Mouse (Mus musculus): ENCODE measurements around the gene Shc1. TPM values are rescaled to one million over a fixed set of nuclear protein-coding genes. Genes with fewer than 3 reads are reported as not detected.
A peak's percentile ranks its signal among the peaks of the same experiment; 100 is the strongest.

The Shc1 gene
- polyA plus RNA-seq (2014; fragmentation: Nextera tagmentation; extraction: Ambion mirVana) = 12.1 and 13.9 TPM in 2 replicates

DNA sequence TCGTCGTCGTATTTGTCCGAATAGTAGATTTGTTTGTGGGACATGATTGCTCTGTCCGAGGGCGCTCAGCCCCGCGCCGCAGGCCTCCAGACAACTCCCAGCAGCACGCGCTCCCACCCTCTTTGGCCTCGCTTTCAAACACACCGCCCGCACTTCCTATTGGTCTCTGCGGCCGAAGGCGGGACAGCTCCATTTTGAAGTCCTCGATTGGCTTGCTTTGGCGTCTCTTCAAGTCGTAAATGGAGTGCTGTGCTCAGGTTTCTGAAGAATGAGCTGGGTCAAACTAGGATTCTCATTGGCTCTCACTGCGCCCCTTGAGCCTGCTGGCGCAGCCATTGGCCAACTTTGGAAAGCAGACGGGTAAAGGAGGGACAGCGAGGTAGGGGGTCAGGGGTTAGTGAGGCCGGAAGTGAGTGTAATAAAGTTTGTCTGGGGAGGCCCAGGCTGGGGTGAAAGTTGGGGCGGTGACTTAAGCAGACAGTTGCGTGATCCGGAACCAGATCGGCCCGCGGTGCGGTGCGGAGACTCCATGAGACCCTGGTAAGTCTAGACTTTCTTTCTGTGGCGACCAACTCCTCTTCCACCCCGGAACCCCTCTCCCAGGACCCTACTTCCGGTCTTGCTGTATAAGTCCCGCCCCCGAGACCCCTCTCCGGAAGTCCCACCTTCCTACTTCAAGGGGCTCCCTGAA is at the start of gene Shc1, which contains the start of gene Cks1b:
Gene Shc1 (plus strand): TSS at position 274 of the 691 bp plus-strand sequence.
Gene Cks1b (minus strand): TSS at position 214 of the 691 bp plus-strand sequence.
- WGBS = under 1% methylated on average over 39 of the region's 39 CpGs

DNA sequence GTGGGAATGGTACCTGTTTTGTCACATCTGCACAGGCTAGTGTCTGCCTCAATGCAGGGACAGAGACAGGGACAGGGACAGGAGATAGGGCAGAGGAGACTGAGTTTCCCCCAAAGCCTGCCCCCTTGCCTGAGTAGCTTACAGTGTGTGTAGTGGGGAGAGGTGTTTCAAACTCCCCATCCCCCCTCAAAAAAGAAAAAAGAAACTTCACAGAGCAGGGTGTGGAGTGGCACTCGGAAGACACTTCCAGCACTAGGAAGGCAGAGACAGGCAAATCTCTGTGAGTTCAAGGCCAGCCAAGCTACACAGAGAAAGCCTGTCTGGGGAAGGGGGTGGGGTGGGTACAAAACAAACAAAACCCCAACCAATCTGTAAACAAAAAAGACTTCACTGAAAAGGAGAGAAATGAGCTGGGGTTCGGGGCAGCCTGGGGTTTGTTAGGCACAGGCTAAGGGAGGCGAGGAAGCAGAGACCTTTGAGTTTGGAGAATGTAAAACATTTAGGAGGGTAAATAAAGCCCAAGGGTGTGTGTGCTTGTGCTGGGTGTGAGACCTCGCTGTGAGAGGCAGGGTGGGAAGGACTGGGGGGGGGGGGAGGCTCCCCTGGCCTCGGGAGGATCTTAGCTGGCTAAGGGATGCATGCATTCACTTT is 44.5 kb upstream of the Shc1 start:
- DNase-seq (ENCODE audit: low spot score) (no peak), ATAC-seq (ENCODE audit: low FRiP score) (no peak)
- Histone ChIP-seq H3K27ac (no peak overlapping the region), H3K4me3 (replicated peaks; ENCODE audit: low read length) (no peak overlapping the region), H3K4me2 (replicated peaks) (no peak overlapping the region), H3K9me3 (ENCODE audit: control insufficient read depth, low read length) (no peaks in the 10 kb centered on the region), H3K4me1 (replicated peaks; ENCODE audit: control insufficient read depth, insufficient read depth, low read length) (peaks cover 8% of the 10 kb centered on the region), H3K9ac (no peak overlapping the region), H3K36me3 (replicated peaks; ENCODE audit: control insufficient read depth, insufficient read depth) (no peaks in the 10 kb centered on the region), H3K27me3 (ENCODE audit: control insufficient read depth, insufficient read depth, low read length) (no peaks in the 10 kb centered on the region)
- WGBS = 43% methylated on average over 5 of the region's 5 CpGs

More for the DNA sequence above, at the start of gene Shc1, which contains the start of gene Cks1b:
- no peaks in the 10 kb centered on the region for H3K9me3 ChIP-seq (ENCODE audit: control insufficient read depth, low read length)
- H3K36me3 ChIP-seq (replicated peaks; ENCODE audit: control insufficient read depth, insufficient read depth) = peaks cover 18% of the 10 kb centered on the region
- peak; percentile 96 for DNase-seq (ENCODE audit: low spot score)
- peak; percentile 96 for ATAC-seq (ENCODE audit: low FRiP score)
- no peaks in the 10 kb centered on the region for H3K27me3 ChIP-seq (ENCODE audit: control insufficient read depth, insufficient read depth, low read length)
- peak within 1 kb of the TSS; percentile 55 for H3K4me3 ChIP-seq (replicated peaks; ENCODE audit: low read length)
- H3K9ac ChIP-seq = peak within 1 kb of the TSS; percentile 59
- peaks cover 29% of the 10 kb centered on the region for H3K4me1 ChIP-seq (replicated peaks; ENCODE audit: control insufficient read depth, insufficient read depth, low read length)
- H3K27ac ChIP-seq = peak within 1 kb of the TSS; percentile 90
- H3K4me2 ChIP-seq (replicated peaks) = peak within 1 kb of the TSS; percentile 88

DNA sequence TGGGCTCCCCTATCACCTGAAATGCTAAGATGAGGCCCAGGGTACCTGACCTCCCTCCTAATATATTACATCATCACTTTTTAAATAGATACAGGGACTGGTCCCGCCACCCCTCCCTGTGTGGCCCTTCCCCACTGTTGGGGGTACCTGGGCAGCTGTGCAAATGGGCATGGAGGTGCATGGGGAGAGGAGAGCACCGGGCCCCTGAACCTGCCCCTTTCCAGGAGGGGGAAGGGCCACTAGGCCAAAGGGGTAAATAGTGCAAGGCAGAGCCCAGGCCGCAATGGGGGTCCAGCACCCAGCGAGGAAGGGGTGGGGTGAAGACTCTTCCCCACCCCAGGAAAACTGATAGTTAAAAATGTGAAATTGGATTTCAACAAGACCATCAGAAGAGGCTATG is 40.4 kb upstream of the Shc1 start:
- Histone ChIP-seq H3K9ac (peak overlapping the region; percentile 78), H3K4me2 (replicated peaks) (peak overlapping the region; percentile 85), H3K9me3 (ENCODE audit: control insufficient read depth, low read length) (no peaks in the 10 kb centered on the region), H3K36me3 (replicated peaks; ENCODE audit: control insufficient read depth, insufficient read depth) (no peaks in the 10 kb centered on the region), H3K4me1 (replicated peaks; ENCODE audit: control insufficient read depth, insufficient read depth, low read length) (peaks cover 14% of the 10 kb centered on the region), H3K4me3 (replicated peaks; ENCODE audit: low read length) (peak overlapping the region; percentile 51; the same call in 1 of the 2 replicates), H3K27ac (no peak overlapping the region), H3K27me3 (ENCODE audit: control insufficient read depth, insufficient read depth, low read length) (no peaks in the 10 kb centered on the region)
- WGBS = 76% methylated on average over 4 of the region's 4 CpGs
- DNase-seq (ENCODE audit: low spot score) = no peak
- no peak; the same call in 1 of the 2 replicates for ATAC-seq (ENCODE audit: low FRiP score)

DNA sequence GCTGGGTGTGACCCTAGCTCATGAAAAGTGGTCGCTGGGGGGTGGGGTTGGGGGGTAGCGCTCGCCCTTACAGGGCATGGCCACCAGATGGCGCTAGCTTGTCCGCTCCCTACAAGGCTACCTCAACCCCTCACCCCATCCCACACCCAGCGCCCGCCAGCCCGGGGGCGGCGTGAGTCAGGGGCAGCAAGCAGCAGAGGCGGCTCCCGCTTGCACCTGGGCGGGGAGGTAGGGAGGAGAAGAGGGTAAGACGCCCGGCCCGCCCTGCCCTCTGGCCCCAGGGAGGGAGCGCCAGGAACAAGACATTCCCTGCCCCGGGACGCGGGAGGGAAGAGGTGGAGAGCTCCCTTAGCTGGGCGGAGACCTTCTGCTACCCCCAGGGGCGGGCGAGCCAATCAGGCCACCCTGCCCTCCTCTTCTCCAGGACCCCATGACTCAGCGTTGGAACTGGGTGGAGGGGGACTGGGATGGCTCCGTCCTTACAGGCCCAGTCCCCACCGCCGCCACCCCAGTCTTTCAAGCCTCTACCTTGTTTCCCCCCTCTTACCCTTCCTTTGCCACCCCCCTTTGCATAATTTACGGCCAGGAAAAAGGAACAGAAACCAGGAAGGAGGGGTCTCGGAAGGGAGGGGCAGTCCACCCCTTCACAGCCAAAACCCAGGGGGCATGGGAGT is 39.7 kb upstream of the Shc1 start:
- 0 out of 2 replicates have a peak overlapping the region, but pooled peaks have one; percentile 14 for H3K27ac ChIP-seq
- peak; percentile 90 for ATAC-seq (ENCODE audit: low FRiP score)
- peak; percentile 79 for DNase-seq (ENCODE audit: low spot score)

DNA sequence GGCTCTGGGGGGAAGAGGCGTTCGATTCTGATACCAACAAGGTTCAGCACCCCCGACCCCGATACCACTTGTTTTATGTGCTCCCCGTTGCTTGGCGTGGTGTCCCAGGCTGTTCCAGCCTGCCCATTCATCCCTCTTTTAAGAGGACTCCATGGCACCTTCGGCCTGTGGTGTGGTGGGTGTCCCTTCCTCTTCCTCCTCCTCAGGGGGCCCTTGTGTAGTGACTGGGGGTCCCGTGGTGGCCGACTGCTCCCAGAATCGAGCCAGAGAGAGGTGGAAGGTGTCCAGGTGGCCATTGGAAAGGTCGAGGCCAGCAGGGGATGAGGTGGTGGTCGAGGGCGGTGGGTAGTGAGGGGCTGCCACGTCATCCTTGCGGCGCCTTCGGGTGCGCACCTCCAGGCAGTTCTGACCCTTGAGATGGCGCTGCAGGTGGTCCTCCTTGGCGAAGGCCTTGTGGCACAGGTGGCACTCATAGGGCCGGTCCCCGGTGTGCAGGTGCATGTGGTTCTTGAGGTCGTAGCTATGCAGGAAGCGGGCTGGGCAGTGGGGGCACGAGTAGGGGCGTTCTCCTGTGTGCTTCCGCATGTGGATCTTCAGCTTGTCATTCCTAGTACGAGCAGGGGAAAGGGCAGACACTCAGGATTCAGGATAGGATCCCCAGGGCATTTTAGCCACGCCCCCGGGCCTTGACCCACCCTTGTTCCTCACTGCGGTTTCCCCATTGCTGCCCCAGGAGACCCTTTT is 38.7 kb upstream of the Shc1 start:
- no peak overlapping the region for H3K4me3 ChIP-seq (replicated peaks; ENCODE audit: low read length)
- H3K9ac ChIP-seq = peak overlapping the region; percentile 78; the same call in 1 of the 2 replicates
- no peaks in the 10 kb centered on the region for H3K36me3 ChIP-seq (replicated peaks; ENCODE audit: control insufficient read depth, insufficient read depth)
- peaks cover 14% of the 10 kb centered on the region for H3K4me1 ChIP-seq (replicated peaks; ENCODE audit: control insufficient read depth, insufficient read depth, low read length)
- no peak for ATAC-seq (ENCODE audit: low FRiP score)
- no peaks in the 10 kb centered on the region for H3K9me3 ChIP-seq (ENCODE audit: control insufficient read depth, low read length)
- no peaks in the 10 kb centered on the region for H3K27me3 ChIP-seq (ENCODE audit: control insufficient read depth, insufficient read depth, low read length)
- WGBS = 85% methylated on average over 31 of the region's 31 CpGs
- no peak for DNase-seq (ENCODE audit: low spot score)
- H3K4me2 ChIP-seq (replicated peaks) = peak overlapping the region; percentile 85
- no peak overlapping the region for H3K27ac ChIP-seq

More for the DNA sequence above, 39.7 kb upstream of the Shc1 start:
- peak overlapping the region; percentile 51 for H3K4me3 ChIP-seq (replicated peaks; ENCODE audit: low read length)
- H3K4me2 ChIP-seq (replicated peaks) = peak overlapping the region; percentile 85
- H3K36me3 ChIP-seq (replicated peaks; ENCODE audit: control insufficient read depth, insufficient read depth) = no peaks in the 10 kb centered on the region
- H3K9me3 ChIP-seq (ENCODE audit: control insufficient read depth, low read length) = no peaks in the 10 kb centered on the region
- peak overlapping the region; percentile 78 for H3K9ac ChIP-seq
- H3K4me1 ChIP-seq (replicated peaks; ENCODE audit: control insufficient read depth, insufficient read depth, low read length) = peaks cover 14% of the 10 kb centered on the region
- WGBS = 1% methylated on average over 26 of the region's 29 CpGs
- no peaks in the 10 kb centered on the region for H3K27me3 ChIP-seq (ENCODE audit: control insufficient read depth, insufficient read depth, low read length)

DNA sequence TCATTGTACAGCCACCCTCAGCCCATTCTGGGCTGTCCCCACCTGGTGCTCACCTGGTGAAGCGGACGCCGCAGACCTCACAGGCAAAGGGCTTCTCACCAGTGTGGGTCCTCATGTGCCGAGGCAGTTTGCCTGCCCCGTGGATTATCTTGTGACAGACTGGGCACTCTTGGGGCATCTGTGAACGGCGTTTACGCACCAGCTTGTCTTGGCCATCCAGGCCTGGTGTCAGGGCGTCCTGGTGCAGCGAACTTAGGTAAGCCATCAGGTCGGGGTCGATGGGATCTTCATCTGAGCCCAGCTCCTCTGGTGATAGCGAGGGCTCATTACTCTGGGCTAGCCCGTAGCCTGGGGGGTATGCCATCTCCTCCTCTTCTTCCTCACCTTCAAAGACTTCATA is 38.0 kb upstream of the Shc1 start:
- 94% methylated on average over 14 of the region's 14 CpGs for WGBS
- no peak for ATAC-seq (ENCODE audit: low FRiP score)

DNA sequence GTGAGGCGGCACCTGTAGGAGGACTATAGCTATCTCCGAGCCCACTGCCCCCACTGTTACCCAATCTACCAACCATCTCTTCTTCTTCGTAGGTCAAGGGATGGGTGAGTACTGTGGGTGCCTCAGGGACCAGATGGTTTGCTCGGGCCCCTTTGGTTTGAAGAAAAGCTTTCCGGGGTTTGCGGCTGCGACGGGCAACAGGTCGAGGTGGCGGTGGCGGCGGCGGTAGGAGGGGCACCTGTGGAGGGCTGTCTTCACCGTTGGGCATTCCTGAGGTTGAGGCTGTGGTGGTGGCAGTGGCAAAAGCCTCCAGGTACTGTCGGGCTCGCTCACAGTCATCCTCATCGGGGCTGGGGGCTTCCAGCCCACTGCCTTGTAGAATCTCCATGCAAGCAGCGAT is 37.5 kb upstream of the Shc1 start:
- Histone ChIP-seq H3K9me3 (ENCODE audit: control insufficient read depth, low read length) (no peaks in the 10 kb centered on the region), H3K36me3 (replicated peaks; ENCODE audit: control insufficient read depth, insufficient read depth) (no peaks in the 10 kb centered on the region), H3K4me3 (replicated peaks; ENCODE audit: low read length) (no peak overlapping the region), H3K27me3 (ENCODE audit: control insufficient read depth, insufficient read depth, low read length) (no peaks in the 10 kb centered on the region), H3K4me2 (replicated peaks) (no peak overlapping the region), H3K4me1 (replicated peaks; ENCODE audit: control insufficient read depth, insufficient read depth, low read length) (peaks cover 14% of the 10 kb centered on the region), H3K27ac (no peak overlapping the region), H3K9ac (no peak overlapping the region)
- ATAC-seq (ENCODE audit: low FRiP score) (no peak), DNase-seq (ENCODE audit: low spot score) (no peak)
- 96% methylated on average over 18 of the region's 18 CpGs for WGBS

More for the DNA sequence above, 38.0 kb upstream of the Shc1 start:
- Histone ChIP-seq H3K4me1 (replicated peaks; ENCODE audit: control insufficient read depth, insufficient read depth, low read length) (peaks cover 14% of the 10 kb centered on the region), H3K4me2 (replicated peaks) (no peak overlapping the region), H3K4me3 (replicated peaks; ENCODE audit: low read length) (no peak overlapping the region), H3K27ac (no peak overlapping the region), H3K36me3 (replicated peaks; ENCODE audit: control insufficient read depth, insufficient read depth) (no peaks in the 10 kb centered on the region), H3K27me3 (ENCODE audit: control insufficient read depth, insufficient read depth, low read length) (no peaks in the 10 kb centered on the region), H3K9me3 (ENCODE audit: control insufficient read depth, low read length) (no peaks in the 10 kb centered on the region), H3K9ac (no peak overlapping the region)
- no peak for DNase-seq (ENCODE audit: low spot score)

DNA sequence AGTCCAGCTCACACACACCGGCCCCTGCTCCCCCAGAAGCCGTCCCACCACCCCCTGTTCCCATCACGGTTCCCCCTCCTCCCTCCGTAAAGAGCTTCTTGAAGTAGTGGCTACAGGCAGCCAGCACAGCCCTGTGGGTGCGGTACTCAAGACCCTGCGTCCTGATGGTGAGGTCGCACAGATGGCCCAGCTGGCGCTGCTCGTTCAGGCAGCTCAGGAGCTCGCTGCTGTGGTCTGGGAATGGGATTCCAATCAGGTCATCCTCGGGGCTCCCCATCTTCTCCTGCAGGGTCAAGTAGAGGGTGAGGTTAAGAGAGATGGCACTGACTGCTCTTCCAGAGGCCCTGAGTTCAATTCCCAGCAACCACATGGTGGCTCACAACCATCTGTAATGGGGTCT is 37.0 kb upstream of the Shc1 start:
- H3K27me3 ChIP-seq (ENCODE audit: control insufficient read depth, insufficient read depth, low read length) = no peaks in the 10 kb centered on the region
- no peak overlapping the region for H3K27ac ChIP-seq
- peaks cover 14% of the 10 kb centered on the region for H3K4me1 ChIP-seq (replicated peaks; ENCODE audit: control insufficient read depth, insufficient read depth, low read length)
- no peak overlapping the region for H3K4me2 ChIP-seq (replicated peaks)
- 84% methylated on average over 11 of the region's 11 CpGs for WGBS
- H3K4me3 ChIP-seq (replicated peaks; ENCODE audit: low read length) = no peak overlapping the region
- DNase-seq (ENCODE audit: low spot score) (no peak), ATAC-seq (ENCODE audit: low FRiP score) (no peak)
- H3K36me3 ChIP-seq (replicated peaks; ENCODE audit: control insufficient read depth, insufficient read depth) = no peaks in the 10 kb centered on the region
- no peaks in the 10 kb centered on the region for H3K9me3 ChIP-seq (ENCODE audit: control insufficient read depth, low read length)
- H3K9ac ChIP-seq = no peak overlapping the region
